Mouse (Mus musculus) lung, adult 2 months (tissue): ENCODE data around the gene Dtd1. TPM values are rescaled to one million over a fixed set of nuclear protein-coding genes. Genes with fewer than 3 reads are reported as not detected.
A peak's percentile ranks its signal among the peaks of the same experiment; 100 is the strongest.

ENCODE experiments used
- DNase-seq: peaks from one replicate; pipeline ENCODE4 v3.0.0; 2022
- H3K4me1 ChIP-seq: fragments of 200-500 bp; 2 replicates; pipeline ENCODE4 v1.6.1; 2011; ENCODE audit warnings: low read length; ENCODE audit not compliant: control insufficient read depth, insufficient read depth
- H3K4me3 ChIP-seq: fragments of 200-500 bp; replicated peaks from 2 replicates; pipeline ENCODE3; 2011; ENCODE audit warnings: low read depth, mild to moderate bottlenecking, control low read depth, low read length; ENCODE audit errors: extremely low read depth
- CTCF ChIP-seq: fragments of 200-500 bp; IDR thresholded peaks from 2 replicates; pipeline ENCODE4 v1.5.1; 2011; ENCODE audit warnings: mild to moderate bottlenecking, low read length, control low read depth; ENCODE audit not compliant: insufficient read depth
- POLR2A ChIP-seq: fragments of 200-500 bp; IDR thresholded peaks from 2 replicates; pipeline ENCODE4 v1.6.1; 2011; ENCODE audit warnings: low read depth, mild to moderate bottlenecking, control low read depth, low read length, borderline replicate concordance; ENCODE audit errors: extremely low read depth
- WGBS: fragments of 180-500 bp; shearing (Covaris S2); methylation state at CpG from one replicate; pipeline ENCODE4 v1.1.7; 2018; 5-methylcytosine and 5-hydroxymethylcytosine counted together
- polyA plus RNA-seq: library from polyadenylated mRNA; depleted of rRNA; stranded (reverse); fragments of >200 nt; gene quantifications from 2 replicates; pipeline ENCODE4 v1.2.3, GENCODE M21; 2012

Gene Dtd1
- polyA plus RNA-seq, 1 experiment = 12.4 TPM

- DNase-seq = no peak
- Histone ChIP-seq H3K4me3 (no peak overlapping the region), H3K4me1 (no peaks in the 10 kb centered on the region)
- TF ChIP-seq CTCF (no peak), POLR2A (no peak)
- WGBS = 80% methylated on average over 3 of the region's 3 CpGs
Observed at GRCm38 (mm10) chr2:144727136-144727535, 127.4 kb downstream of the Dtd1 start.

GRCm38 (mm10) chr2:144729776-144730175, 130.1 kb downstream of the Dtd1 start:
- no peak overlapping the region for H3K4me3 ChIP-seq
- DNase-seq = no peak
- no peaks in the 10 kb centered on the region for H3K4me1 ChIP-seq
- TF ChIP-seq CTCF (no peak), POLR2A (no peak)
- 94% methylated on average over 2 of the region's 2 CpGs for WGBS

GRCm38 (mm10) chr2:144738161-144738560, 138.5 kb downstream of the Dtd1 start:
- WGBS = 70% methylated on average over 5 of the region's 5 CpGs
- Histone ChIP-seq H3K4me3 (no peak overlapping the region), H3K4me1 (no peaks in the 10 kb centered on the region)
- no peak for TF ChIP-seq POLR2A
- no peak for TF ChIP-seq CTCF
- DNase-seq = no peak

- no peaks in the 10 kb centered on the region for H3K4me1 ChIP-seq
- WGBS = 69% methylated on average over 5 of the region's 5 CpGs
- DNase-seq = no peak
- H3K4me3 ChIP-seq = no peak overlapping the region
- no peak for TF ChIP-seq CTCF
- no peak for TF ChIP-seq POLR2A
Observed at GRCm38 (mm10) chr2:144738576-144738975, 138.9 kb downstream of the Dtd1 start.

- WGBS = 49% methylated on average over 6 of the region's 6 CpGs
- no peak overlapping the region for H3K4me3 ChIP-seq
- TF ChIP-seq CTCF = no peak
- TF ChIP-seq POLR2A = no peak
- no peaks in the 10 kb centered on the region for H3K4me1 ChIP-seq
- DNase-seq = peak; percentile 21
Observed at GRCm38 (mm10) chr2:144740577-144740997, 140.9 kb downstream of the Dtd1 start.

- no peak overlapping the region for H3K4me3 ChIP-seq
- 86% methylated on average over 10 of the region's 10 CpGs for WGBS
- TF ChIP-seq CTCF (no peak), POLR2A (no peak)
- H3K4me1 ChIP-seq = no peaks in the 10 kb centered on the region
- DNase-seq = no peak
Observed at GRCm38 (mm10) chr2:144741973-144742372, 142.3 kb downstream of the Dtd1 start.

GRCm38 (mm10) chr2:144743316-144743715, 143.6 kb downstream of the Dtd1 start:
- WGBS = 81% methylated on average over 5 of the region's 5 CpGs
- TF ChIP-seq POLR2A (no peak), CTCF (no peak)
- Histone ChIP-seq H3K4me3 (no peak overlapping the region), H3K4me1 (no peaks in the 10 kb centered on the region)
- DNase-seq = no peak

GRCm38 (mm10) chr2:144745266-144745665, 145.6 kb downstream of the Dtd1 start:
- no peak overlapping the region for H3K4me3 ChIP-seq
- WGBS = 96% methylated on average over 2 of the region's 2 CpGs
- TF ChIP-seq POLR2A = no peak
- no peak for TF ChIP-seq CTCF
- H3K4me1 ChIP-seq = no peaks in the 10 kb centered on the region
- no peak for DNase-seq

GRCm38 (mm10) chr2:144746046-144746783, 146.5 kb downstream of the Dtd1 start:
- no peak for DNase-seq
- 76% methylated on average over 4 of the region's 4 CpGs for WGBS
- no peak for TF ChIP-seq POLR2A
- TF ChIP-seq CTCF = no peak

GRCm38 (mm10) chr2:144753604-144754003, 153.9 kb downstream of the Dtd1 start:
- H3K4me1 ChIP-seq = no peaks in the 10 kb centered on the region
- 37% methylated on average over 6 of the region's 6 CpGs for WGBS
- TF ChIP-seq POLR2A (no peak), CTCF (no peak)
- H3K4me3 ChIP-seq = no peak overlapping the region
- no peak for DNase-seq

More at GRCm38 (mm10) chr2:144746046-144746783, 146.5 kb downstream of the Dtd1 start:
- no peaks in the 10 kb centered on the region for H3K4me1 ChIP-seq
- H3K4me3 ChIP-seq = no peak overlapping the region
